Mouse (Mus musculus) kidney, adult 2 months (tissue): ENCODE measurements around the gene Lama2. TPM values are rescaled to one million over a fixed set of nuclear protein-coding genes. Genes with fewer than 3 reads are reported as not detected.

ENCODE experiments used
- DNase-seq: peaks from one replicate; pipeline ENCODE4 v3.0.0; 2021
- H3K27ac ChIP-seq: fragments of 200-500 bp; 2 replicates; pipeline ENCODE4 v1.5.1; 2012; ENCODE audit warnings: low read depth, low read length, control low read depth, inconsistent platforms; ENCODE audit not compliant: insufficient read depth
- H3K27me3 ChIP-seq: fragments of 200-500 bp; replicated peaks from 2 replicates; pipeline ENCODE4 v1.6.1; 2012; ENCODE audit warnings: mild to moderate bottlenecking, moderate library complexity, low read length, inconsistent platforms; ENCODE audit not compliant: control insufficient read depth, insufficient read depth
- H3K36me3 ChIP-seq: fragments of 200-500 bp; 2 replicates; pipeline ENCODE4 v1.6.1; 2012; ENCODE audit warnings: mild to moderate bottlenecking, moderate library complexity, low read length, inconsistent platforms; ENCODE audit not compliant: control insufficient read depth, insufficient read depth
- H3K4me1 ChIP-seq: fragments of 200-500 bp; 2 replicates; pipeline ENCODE4 v1.6.1; 2011; ENCODE audit warnings: low read length; ENCODE audit not compliant: control insufficient read depth, insufficient read depth
- H3K4me3 ChIP-seq: fragments of 200-500 bp; 2 replicates; pipeline ENCODE4 v1.5.1; 2011; ENCODE audit warnings: mild to moderate bottlenecking, low read depth, low read length, control low read depth; ENCODE audit not compliant: insufficient read depth
- CTCF ChIP-seq: fragments of 200-500 bp; conservative IDR thresholded peaks from 2 replicates; pipeline ENCODE4 v1.5.1; 2011; ENCODE audit warnings: low read depth, mild to moderate bottlenecking, control low read depth, low read length, moderate library complexity, mixed read lengths; ENCODE audit not compliant: insufficient read depth, insufficient read length
- POLR2A ChIP-seq: fragments of 200-500 bp; IDR thresholded peaks from one replicate; pipeline ENCODE4 v1.6.1; 2011; ENCODE audit warnings: low read depth, low read length, control low read depth
- WGBS: fragments of 180-500 bp; shearing (Covaris S2); methylation state at CpG from one replicate; pipeline ENCODE4 v1.1.7; 2018; 5-methylcytosine and 5-hydroxymethylcytosine counted together
- polyA plus RNA-seq: library from polyadenylated mRNA; depleted of rRNA; stranded (reverse); fragments of >200 nt; gene quantifications from 2 replicates; pipeline ENCODE4 v1.2.3, GENCODE M21; 2012

Lama2 gene
- polyA plus RNA-seq, 1 experiment: 13.1 TPM

DNA sequence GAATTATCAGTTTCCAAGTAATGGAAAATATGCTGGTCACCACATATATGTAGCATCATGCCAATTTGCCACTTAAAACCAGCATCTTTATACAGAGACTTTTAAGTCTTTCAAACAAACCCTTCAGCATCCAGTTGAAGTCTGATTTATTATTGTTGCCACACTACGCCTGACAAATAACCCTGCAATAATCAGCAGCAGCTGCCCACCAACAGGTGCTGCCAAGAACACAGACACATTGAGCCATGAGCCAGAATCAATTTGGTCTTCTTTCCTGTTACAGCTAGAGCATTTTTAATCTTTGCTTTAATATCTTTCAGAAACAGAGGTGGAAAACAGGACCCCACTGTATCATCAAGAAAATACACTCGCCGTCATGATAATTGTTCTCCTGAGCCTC, 118.7 kb downstream of the Lama2 start:
- TF ChIP-seq POLR2A (no peak), CTCF (no peak)
- H3K36me3 ChIP-seq: no peaks in the 10 kb centered on the region
- H3K27me3 ChIP-seq: no peaks in the 10 kb centered on the region
- no peak for DNase-seq
- no peak overlapping the region for H3K27ac ChIP-seq
- WGBS: 76% methylated on average over 3 of the region's 3 CpGs
- no peak overlapping the region for H3K4me3 ChIP-seq
- no peaks in the 10 kb centered on the region for H3K4me1 ChIP-seq

DNA sequence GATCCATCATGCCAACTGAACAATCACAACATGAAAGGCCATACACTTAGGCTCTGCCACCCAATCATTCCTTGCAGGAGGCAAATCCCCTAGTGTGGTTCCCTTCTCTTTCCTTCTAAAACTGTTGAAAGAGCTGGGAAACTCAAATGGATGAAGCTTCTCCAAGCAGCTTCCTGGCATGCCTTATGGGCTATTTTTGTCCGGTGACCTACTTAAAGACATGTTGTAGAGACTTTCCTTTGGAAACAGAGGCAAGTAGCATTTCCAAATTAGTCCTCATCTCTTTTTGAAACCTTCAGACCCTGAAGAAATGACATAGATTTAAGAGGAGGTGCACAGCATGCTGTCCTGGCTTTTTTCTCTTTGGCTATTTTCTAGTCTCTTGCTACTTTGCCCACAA, 131.1 kb downstream of the Lama2 start:
- Histone ChIP-seq H3K36me3 (no peaks in the 10 kb centered on the region), H3K27ac (no peak overlapping the region)
- WGBS: 81% methylated on average over 1 of the region's 1 CpGs

DNA sequence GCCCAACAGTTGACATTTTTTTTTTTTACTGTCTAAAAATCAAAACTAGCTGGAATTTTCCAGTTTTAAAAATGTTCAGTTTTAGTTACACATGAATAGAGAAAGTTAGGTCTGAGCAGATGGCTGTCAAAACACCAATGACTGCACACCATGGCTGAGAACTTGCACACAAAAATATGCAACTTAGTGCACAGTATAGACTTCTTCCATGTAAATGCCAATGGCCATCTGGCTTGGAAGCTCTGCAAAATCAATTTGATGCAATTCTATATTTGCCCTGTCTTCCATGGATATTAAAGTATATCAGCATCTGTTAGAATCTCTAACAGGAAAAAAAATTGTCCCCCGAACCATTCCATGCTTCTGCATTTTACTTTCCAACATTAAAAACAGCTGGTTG, 135.5 kb downstream of the Lama2 start:
- WGBS: 82% methylated on average over 1 of the region's 1 CpGs
- no peak overlapping the region for H3K4me3 ChIP-seq
- no peak for DNase-seq
- no peaks in the 10 kb centered on the region for H3K4me1 ChIP-seq
- H3K27me3 ChIP-seq: no peaks in the 10 kb centered on the region
- H3K36me3 ChIP-seq: no peaks in the 10 kb centered on the region
- no peak overlapping the region for H3K27ac ChIP-seq
- TF ChIP-seq CTCF (no peak), POLR2A (no peak)

More for the DNA sequence above, 131.1 kb downstream of the Lama2 start:
- H3K4me3 ChIP-seq: no peak overlapping the region
- no peak for DNase-seq
- no peaks in the 10 kb centered on the region for H3K4me1 ChIP-seq
- H3K27me3 ChIP-seq: no peaks in the 10 kb centered on the region
- no peak for TF ChIP-seq POLR2A
- TF ChIP-seq CTCF: no peak

DNA sequence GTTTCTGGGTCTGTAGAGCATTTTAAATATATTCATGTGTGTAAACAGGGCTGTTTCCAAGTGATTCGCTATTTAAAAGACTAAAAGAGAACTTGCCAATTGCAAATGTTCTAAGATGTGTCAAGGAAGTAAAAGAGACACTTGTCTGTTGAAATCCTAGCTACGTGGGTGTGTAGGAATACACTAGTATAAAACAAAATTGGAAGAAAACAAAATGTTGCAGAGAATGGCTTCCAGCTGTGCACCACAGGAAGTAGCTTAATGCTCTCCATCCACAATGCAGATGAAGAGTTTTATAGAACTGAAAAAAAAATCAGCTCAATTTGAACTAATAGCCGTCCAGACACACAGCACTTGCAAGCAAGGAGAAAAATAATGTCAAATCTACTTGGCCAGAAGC, 144.0 kb downstream of the Lama2 start:
- 38% methylated on average over 3 of the region's 3 CpGs for WGBS
- Histone ChIP-seq H3K27me3 (no peaks in the 10 kb centered on the region), H3K4me1 (no peaks in the 10 kb centered on the region), H3K4me3 (no peak overlapping the region), H3K36me3 (no peaks in the 10 kb centered on the region), H3K27ac (no peak overlapping the region)
- DNase-seq: no peak
- no peak for TF ChIP-seq POLR2A
- no peak for TF ChIP-seq CTCF

DNA sequence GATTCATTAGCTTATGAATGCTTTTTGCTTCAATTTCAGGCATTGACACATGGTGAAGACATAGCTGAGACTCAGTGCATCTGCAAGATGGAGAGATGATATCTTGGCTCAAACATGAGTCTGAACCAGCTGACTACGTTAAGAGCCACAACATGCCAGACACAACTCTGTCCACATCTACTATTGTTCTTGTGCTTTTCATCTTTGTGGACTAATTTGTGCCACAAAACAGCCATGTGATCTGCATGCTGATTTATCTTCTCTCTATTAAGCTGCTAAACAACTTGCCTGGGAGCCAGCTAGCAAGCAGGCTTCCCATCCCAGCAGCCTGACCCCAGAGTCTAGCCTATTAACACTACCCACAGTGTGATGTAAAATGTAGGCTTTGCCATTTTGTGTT, 151.3 kb downstream of the Lama2 start:
- no peaks in the 10 kb centered on the region for H3K4me1 ChIP-seq
- DNase-seq: no peak
- H3K27ac ChIP-seq: no peak overlapping the region
- H3K36me3 ChIP-seq: no peaks in the 10 kb centered on the region
- WGBS: 90% methylated on average over 1 of the region's 1 CpGs
- no peaks in the 10 kb centered on the region for H3K27me3 ChIP-seq
- no peak overlapping the region for H3K4me3 ChIP-seq
- no peak for TF ChIP-seq CTCF
- no peak for TF ChIP-seq POLR2A

DNA sequence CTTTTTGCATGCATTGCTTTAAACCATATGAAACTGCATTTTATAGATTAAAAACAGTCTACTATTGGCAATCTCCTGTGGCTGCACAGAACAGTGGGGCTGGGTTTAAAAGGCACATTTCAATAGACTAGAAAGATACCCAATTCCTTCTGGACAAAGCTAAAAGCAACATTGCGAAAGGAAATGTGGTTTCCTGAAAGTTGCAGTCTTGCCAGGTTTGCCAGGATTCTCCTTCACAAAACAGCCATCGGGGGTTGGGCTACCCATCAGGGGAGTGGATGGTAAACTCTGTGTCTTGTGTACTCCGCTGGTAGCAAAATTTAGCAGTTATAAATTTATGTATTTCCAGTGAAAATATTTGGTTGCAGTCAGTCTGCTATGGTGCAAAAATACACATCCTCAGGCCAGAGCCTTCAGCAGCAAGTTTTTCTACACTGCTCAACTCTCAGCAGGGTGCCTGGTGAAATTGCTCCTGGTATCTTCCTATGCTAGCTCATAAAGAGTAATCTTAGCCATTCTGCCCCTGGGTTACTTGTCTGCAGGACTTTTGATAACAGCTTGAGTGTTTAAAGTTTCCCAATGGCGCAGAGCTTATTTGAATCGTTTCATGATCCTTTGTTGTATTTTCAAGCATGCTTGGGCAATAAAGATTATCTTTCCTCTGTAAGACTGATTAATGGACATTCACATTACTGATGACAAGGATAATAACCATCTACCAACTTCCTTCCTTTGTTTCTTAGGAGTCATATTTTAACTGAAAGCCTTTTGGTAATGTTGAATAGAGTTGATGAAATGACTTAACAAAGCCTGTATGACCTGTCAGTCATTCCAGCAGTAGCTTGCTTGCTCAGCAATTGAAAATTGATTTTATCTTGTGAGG, 205.7 kb downstream of the Lama2 start:
- no peak for DNase-seq
- WGBS: 60% methylated on average over 5 of the region's 5 CpGs
- Histone ChIP-seq H3K27ac (no peak overlapping the region), H3K4me1 (no peaks in the 10 kb centered on the region), H3K4me3 (no peak overlapping the region), H3K27me3 (no peaks in the 10 kb centered on the region), H3K36me3 (no peaks in the 10 kb centered on the region)
- TF ChIP-seq POLR2A (no peak), CTCF (no peak)

DNA sequence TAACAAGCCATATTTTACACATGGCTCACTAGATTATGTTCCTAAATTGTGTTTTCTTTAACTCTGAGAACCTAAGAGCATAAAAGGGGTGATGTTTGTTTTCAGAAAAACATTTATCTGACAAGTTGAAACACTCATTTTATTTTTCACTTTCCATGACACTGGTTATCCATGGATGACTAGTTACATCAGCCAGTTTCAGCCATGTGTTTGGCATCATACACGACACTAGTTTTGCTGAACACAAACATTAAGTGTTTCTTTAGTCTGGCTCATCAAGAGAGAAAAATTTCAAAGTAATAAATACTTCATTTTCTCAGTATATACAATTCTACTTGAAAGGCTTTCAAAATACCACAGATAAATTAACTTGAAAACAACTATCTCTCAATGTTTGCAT, 228.8 kb downstream of the Lama2 start:
- Histone ChIP-seq H3K4me1 (peaks cover 14% of the 10 kb centered on the region), H3K27ac (no peak overlapping the region), H3K36me3 (no peaks in the 10 kb centered on the region), H3K27me3 (no peaks in the 10 kb centered on the region), H3K4me3 (no peak overlapping the region)
- WGBS: 34% methylated on average over 1 of the region's 1 CpGs
- no peak for TF ChIP-seq CTCF
- TF ChIP-seq POLR2A: no peak
- no peak for DNase-seq
